Mouse (Mus musculus): ENCODE results near the gene Kmt2b.

Kmt2b gene

DNA sequence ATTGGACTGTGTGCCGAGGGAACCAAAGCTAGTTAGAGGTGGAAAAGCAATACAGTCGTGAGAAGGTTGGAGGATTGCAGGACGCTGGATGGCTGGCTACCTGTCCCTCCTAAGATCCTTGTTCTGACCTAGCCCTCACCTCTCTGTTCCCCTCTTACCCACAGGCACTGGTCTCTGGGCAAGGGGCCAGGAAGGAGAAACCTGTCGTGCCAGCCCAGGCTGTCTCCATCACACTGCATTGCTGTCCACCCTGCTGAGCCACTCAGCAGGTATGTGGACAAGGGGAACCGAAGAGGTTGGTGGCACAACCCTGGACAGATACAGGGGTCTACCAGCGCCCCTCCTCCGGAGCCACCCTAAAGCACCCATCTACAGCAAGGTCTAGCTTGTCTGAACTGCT, 12.1 kb upstream of the Kmt2b start:
- ATAC-seq (ENCODE audit: low TSS enrichment) = no peak

GRCm38 (mm10) chr7:30599933-30600353, 11.4 kb upstream of the Kmt2b start:
- ATAC-seq (ENCODE audit: low TSS enrichment) = peak; percentile 98

GRCm38 (mm10) chr7:30598786-30599185, 10.3 kb upstream of the Kmt2b start, which contains the start of gene Zbtb32:
Gene Zbtb32, minus strand, starts transcription at chr7:30598909.
- ATAC-seq (ENCODE audit: low TSS enrichment) = no peak

- no peak for ATAC-seq (ENCODE audit: low TSS enrichment)
Observed at GRCm38 (mm10) chr7:30596811-30597210, 8.3 kb upstream of the Kmt2b start.

GRCm38 (mm10) chr7:30596093-30596492, 7.6 kb upstream of the Kmt2b start:
- no peak for ATAC-seq (ENCODE audit: low TSS enrichment)

- no peak for ATAC-seq (ENCODE audit: low TSS enrichment)
Observed at GRCm38 (mm10) chr7:30594510-30595024, 6.0 kb upstream of the Kmt2b start.

DNA sequence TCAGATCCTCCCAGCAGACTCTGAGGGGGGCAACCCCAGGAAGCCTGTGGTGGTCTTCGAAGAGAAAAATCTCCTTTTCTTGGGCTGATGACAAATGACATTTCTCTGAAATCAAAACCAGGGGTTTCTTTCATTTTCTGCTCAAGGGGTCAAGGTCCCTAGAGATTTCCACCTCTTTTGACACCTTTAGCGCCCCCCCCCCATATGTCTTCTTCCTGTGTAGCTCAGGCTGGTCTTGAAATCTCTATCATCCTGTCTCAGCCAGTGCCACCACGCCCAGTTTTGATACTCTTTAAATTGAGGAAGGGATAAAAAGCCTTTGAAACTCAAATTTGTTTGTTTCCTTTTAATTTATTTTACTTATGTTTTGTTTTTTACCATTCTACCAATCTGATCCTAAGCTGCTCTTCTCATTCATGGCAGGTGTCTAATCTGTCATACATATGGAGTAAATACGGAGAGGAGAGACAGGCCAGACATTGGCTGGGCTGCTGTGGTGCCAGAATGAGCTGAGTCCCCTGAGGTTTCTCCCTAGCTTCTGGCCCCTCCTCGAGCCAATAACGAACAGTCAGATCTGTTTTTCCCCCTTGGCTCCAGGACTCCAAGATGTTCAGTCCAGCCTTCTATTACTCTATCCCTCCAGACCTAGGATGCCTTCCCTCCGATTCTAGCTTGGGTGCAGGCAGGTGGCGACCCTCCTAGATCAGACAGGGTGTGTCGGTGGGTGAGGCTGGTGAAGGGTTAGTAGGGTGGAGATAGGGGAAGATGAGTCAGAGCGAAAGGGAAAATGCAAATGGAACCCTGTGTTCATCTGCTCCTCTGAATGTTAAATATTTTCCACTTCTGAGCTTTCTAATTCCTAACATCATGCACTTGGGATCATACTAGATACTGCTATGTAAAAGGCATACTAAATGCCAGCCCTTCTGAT, 5.3 kb upstream of the Kmt2b start:
- no peak for ATAC-seq (ENCODE audit: low TSS enrichment)

DNA sequence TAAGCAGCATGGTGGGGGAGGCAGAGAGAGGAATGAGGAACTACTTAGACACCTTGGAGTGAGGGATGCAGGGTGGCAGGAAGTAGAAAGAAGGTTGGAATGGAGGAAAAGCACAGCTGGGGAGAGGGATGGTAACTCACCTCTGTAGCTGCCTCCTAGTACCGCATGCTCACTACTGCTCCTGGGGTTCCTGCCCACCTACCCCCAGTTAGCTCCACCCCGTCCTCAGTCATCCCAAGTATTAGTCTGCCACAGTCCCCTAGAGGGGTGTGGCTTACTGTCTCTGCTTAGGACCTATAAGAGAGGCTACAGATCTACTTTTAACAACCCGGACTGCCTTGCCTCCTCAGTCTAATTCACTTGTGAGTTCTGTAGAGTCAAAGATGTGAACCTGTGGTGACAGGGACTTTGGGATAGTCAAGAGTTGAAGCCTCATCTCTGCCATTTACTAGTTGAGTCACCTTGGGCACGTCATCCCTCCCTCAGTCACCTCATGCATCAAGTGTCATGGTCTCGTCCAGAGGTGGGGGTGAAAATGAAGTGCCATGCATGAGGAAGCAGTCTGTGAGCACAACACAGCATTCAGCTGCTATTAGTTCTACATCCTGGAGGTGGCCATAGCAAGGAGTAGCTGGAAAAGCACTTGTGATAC, 4.4 kb upstream of the Kmt2b start:
- no peak for ATAC-seq (ENCODE audit: low TSS enrichment)

DNA sequence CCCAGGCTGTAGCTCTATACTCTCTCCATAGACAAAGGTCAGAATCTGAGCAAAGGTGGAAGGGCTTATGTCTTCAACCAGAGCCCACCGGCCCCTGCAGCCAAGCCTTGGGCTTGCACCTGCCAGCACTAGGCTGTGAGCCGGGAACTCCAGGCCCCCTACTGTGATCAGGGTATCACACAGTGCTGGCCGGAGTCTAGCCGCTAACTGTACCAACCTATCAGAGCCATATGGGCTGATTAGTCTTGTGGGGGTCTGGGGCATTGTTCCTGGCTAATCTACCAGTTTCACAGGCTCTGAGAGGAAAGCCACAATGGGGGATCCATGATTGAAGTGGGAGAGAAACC, 3.1 kb upstream of the Kmt2b start:
- ATAC-seq (ENCODE audit: low TSS enrichment) = no peak

DNA sequence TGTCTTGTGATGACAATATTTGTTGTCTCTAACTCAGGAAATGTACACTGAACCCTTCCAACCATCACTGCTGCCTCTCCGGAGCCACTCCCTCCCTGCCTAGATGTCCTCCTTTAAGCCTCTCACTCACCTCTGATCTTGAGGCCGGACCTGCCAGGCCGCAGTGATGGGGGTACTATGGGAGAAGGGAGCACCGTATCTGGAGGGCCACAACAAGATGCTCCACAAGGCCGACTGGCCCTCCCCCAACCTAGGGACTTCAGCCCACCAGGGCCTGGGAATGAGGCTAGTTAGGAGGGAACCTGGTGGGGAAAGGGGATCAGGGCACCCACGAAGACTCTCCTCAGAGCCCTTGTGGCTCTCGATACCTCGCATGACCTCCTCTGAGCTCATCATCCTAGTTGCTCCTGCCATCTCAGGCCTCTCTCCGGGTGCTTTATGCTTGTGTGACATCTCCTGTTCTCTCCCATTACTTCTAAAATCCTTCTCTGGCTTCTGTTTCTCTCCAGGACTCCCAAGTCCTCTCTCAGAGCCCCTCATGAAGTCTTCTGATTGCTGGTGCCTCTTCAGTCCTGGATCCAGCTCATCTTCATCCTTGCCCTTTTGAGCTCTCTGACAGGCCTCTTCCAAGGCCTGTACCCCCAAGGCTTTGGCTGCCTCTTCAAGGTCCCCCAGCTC, 2.5 kb upstream of the Kmt2b start:
- ATAC-seq (ENCODE audit: low TSS enrichment) = no peak

DNA sequence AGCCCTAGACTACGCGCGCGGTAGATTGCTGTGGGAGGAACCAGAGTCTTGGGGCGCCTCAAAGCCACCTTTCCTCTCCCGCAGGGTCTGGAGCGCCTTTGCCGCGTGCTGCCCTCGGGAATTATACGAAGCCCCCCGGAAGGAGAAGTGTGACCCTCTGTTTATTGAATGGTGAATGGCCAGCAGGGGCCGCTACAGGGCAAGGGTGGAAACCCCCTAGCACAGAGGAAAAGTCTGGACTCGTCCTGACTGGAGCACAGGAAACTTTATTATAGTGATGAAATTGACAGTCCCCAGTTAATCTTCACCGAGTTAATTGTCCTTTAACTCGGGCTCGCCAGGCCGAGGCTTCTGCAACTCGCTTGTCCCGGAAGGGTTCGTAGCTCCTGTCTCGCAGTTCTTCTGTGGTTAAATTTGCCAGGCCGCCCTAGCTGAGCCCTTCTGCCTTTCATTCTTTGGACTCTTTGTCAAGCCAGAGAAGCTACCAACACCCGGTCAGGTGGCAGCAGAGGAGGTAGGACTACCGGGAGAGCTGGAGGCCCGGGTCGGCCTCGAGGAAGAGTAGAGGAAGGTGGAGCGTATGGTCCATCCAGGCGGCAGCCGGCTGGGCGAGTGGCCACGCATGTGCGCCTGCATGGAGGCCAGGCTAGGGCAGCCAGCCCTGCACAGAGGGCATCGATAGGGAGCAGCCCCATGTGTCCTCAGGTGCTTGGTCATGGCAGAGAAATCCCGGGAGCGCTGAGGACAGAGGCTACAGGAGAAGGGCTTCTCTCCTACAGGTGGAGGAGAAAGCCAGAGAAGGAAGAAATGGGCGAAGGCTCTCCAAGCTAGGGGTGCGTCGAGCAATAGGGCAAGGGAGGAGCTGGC, 1.1 kb upstream of the Kmt2b start:
- peak; percentile 29; the same call in 1 of the 2 replicates for ATAC-seq (ENCODE audit: low TSS enrichment)

- peak; percentile 4; the same call in 1 of the 2 replicates for ATAC-seq (ENCODE audit: low TSS enrichment)
Observed at GRCm38 (mm10) chr7:30587842-30588667, 471 bp downstream of the Kmt2b start.

DNA sequence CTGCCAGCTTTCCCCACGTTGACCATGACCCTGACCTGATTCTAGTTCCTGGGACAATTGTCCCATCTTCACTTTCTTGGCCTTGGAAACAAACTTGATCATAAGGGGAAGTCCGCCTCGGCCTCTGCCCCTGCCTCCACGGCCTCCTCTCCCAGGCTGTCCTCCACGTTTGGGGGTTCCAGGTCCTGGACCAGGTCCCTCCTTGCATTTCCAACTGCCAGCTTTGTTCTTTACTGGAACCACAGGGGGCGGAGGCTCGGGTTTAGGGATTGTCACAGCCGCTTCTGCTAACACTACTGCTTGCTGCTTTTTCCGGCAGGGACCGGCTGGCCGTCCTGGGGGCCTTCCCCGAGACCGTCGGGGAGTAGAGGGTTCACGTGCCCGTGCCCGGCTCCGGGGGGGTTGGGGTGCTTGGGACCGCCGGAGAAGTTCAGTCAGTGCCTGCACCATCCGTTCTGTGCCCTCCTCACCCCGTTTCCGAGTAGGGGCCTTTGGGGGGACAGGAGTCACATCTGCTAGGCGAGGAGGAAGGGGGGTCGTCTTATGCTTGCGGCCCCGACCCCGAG, 2.0 kb downstream of the Kmt2b start:
- ATAC-seq (ENCODE audit: low TSS enrichment) = no peak

DNA sequence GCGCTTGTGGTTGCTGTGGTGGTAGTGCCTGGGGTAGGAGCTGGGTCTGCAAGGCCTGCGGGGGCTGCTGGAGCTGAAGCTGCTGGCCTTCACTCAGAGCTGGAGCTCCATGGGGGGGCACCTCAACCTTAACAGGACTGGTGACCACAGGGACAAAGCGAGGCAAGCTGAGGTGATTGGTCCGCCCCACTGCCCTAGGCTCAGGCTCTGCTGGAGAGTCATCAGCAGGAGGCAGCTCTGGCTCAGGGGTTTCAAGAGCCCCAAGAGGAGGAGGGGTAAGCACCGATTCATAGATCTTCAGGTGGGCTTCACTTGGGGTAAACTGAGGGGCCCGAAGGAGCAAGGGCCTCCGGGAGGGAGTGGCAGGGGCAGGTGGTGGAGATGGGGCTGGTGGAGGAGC, 3.4 kb downstream of the Kmt2b start:
- no peak for ATAC-seq (ENCODE audit: low TSS enrichment)

GRCm38 (mm10) chr7:30584339-30584738, 4.2 kb downstream of the Kmt2b start:
- no peak for ATAC-seq (ENCODE audit: low TSS enrichment)

- no peak for ATAC-seq (ENCODE audit: low TSS enrichment)
Observed at GRCm38 (mm10) chr7:30581547-30581946, 7.0 kb downstream of the Kmt2b start.

DNA sequence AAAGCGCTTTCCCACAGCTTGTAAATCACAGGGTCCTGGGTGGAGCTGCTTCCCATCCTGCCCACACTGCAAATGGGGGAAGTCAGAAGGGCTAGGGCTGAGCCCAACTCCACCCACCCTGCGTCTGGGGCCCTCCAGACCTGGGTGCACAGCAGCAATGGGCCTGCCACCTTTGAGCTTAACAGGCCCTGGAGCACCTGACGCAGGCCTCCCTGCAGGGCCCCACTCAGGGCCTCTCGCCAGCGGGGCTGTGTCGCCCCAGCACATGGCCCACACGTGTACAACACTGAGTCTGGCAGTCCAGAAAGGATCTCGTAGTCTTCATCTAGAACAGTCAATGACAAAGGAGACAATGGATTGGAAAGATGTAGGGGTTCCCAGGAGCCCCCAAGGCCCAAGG, 8.6 kb downstream of the Kmt2b start:
- ATAC-seq (ENCODE audit: low TSS enrichment) = no peak

DNA sequence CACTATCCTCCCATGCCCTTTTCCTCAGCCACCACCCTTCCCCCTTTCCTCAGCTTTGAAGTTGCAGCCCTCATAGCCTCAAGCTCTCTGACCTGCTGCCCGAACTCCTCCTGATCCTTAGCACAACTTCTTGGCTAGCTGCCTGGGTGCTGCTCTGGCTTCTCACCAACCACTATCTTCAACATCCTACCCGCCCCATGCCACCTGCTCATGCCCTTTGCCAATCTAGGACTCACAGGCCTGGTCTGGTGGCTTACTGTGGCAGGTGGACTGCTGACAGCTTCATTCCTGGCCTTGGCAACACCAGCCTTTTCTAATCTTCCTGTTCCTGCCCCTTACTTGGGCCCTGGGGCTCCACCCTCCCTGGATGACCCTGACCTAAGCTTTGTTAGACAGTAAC, 15.6 kb downstream of the Kmt2b start:
- no peak for ATAC-seq (ENCODE audit: low TSS enrichment)

- no peak for ATAC-seq (ENCODE audit: low TSS enrichment)
Observed at GRCm38 (mm10) chr7:30572389-30572788, 16.1 kb downstream of the Kmt2b start.

DNA sequence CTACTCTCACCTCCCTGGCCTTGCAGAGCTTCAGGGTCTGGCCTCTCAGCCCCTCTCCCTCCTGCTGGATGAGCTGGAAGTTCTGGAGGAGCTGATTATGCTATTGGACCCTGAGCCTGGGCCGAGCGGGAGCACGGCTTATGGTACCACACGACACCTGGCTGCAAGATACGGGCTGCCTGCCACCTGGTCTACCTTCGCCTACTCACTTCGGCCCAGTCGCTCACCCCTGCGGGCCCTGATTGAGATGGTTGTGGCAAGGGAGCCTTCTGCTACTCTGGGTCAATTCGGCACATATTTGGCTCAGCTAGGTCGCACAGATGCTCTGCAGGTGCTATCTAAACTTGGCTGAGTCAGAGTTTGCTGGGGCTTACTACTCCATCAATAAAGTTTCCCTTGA, 21.0 kb downstream of the Kmt2b start:
- no peak for ATAC-seq (ENCODE audit: low TSS enrichment)

Data from frontal cortex, adult (tissue).